Comparison of ENCODE assay signal across 8 mouse cellular contexts in genomic region chr2:179762521-179763305, GRCm38 (mm10).
DNase-seq lines count a peak whose midpoint lies in the region; TF ChIP-seq lines count a peak whose summit lies in the region.

No protein-coding gene starts in this region.

- H3K27ac ChIP-seq in gastrocnemius, adult 2 months = no peak overlapping the region

- peak; percentile 54 for DNase-seq in gastrocnemius, adult 2 months
- no peak for DNase-seq in gastrocnemius, adult 18-20 months (ENCODE audit: low spot score)
- DNase-seq in Muller cell, postnatal 12 days (ENCODE audit: inconsistent ontology term) = peak; percentile 58
- peak; percentile 89 to 93 for DNase-seq in cerebellum, postnatal 25 days
- DNase-seq in layer of hippocampus, adult 9-11 months = peak; percentile 47
- no peak for DNase-seq in heart, postnatal 4 days
- no peak for DNase-seq in thymus, adult 18-20 months
- no peak for DNase-seq in urinary bladder, postnatal 25 days (ENCODE audit: low spot score)

- TF ChIP-seq CTCF in gastrocnemius, adult 2 months (IDR thresholded peaks at IDR 0.05) = peak; percentile 25; the same call in 1 of the 2 replicates

- no peak overlapping the region for H3K4me3 ChIP-seq in gastrocnemius, adult 2 months

- intact Hi-C loops in gastrocnemius, adult 2 months (cut with DNase I) = no loop called here

Comparison
In these comparisons a context has a peak if more than half of its experiments do, and no peak if none do; other contexts are left out.
1. DNase-seq: peak in gastrocnemius, adult 2 months (single experiment), Muller cell, postnatal 12 days (single experiment), cerebellum, postnatal 25 days (2 of 2) and layer of hippocampus, adult 9-11 months (single experiment); none in gastrocnemius, adult 18-20 months (single experiment), heart, postnatal 4 days (single experiment), thymus, adult 18-20 months (0 of 2) and urinary bladder, postnatal 25 days (single experiment).